Mouse (Mus musculus) fat pad, adult 2 months (tissue): Measurements from ENCODE around the gene Fam83f.

Experiments
- DNase-seq: peaks from one replicate; pipeline ENCODE4 v3.0.0-alpha.2; 2011; ENCODE audit warnings: low read depth, low spot score; ENCODE audit errors: extremely low read depth

Fam83f gene

GRCm38 (mm10) chr15:80738244-80738643 lies 66.6 kb downstream of the Fam83f start:
- DNase-seq = no peak

- DNase-seq = no peak
Observed at GRCm38 (mm10) chr15:80739972-80740371, 68.3 kb downstream of the Fam83f start.

GRCm38 (mm10) chr15:80741836-80742235 lies 70.2 kb downstream of the Fam83f start:
- DNase-seq = no peak

GRCm38 (mm10) chr15:80742991-80743474 lies 71.4 kb downstream of the Fam83f start:
- peak; percentile 87 for DNase-seq

- DNase-seq = no peak
Observed at GRCm38 (mm10) chr15:80743606-80744005, 72.0 kb downstream of the Fam83f start.

- no peak for DNase-seq
Observed at GRCm38 (mm10) chr15:80744667-80745422, 73.2 kb downstream of the Fam83f start.

- DNase-seq = no peak
Observed at GRCm38 (mm10) chr15:80748979-80749378, 77.3 kb downstream of the Fam83f start.
